Mouse (Mus musculus) small intestine, adult 2 months (tissue): ENCODE data around the gene Rnpepl1.

Experiments used
- CTCF ChIP-seq: fragments of 200-500 bp; IDR thresholded peaks from 2 replicates; pipeline ENCODE4 v1.5.1; 2012; ENCODE audit warnings: low read depth, mild to moderate bottlenecking, control low read depth, inconsistent platforms, low read length, moderate library complexity, mixed read lengths; ENCODE audit not compliant: insufficient replicate concordance, insufficient read length; ENCODE audit errors: extremely low read depth
- POLR2A ChIP-seq: fragments of 200-500 bp; IDR thresholded peaks from 2 replicates; pipeline ENCODE4 v1.6.1; 2012; ENCODE audit warnings: low read depth, mild to moderate bottlenecking, control low read depth, inconsistent platforms, low read length, moderate library complexity

DNA sequence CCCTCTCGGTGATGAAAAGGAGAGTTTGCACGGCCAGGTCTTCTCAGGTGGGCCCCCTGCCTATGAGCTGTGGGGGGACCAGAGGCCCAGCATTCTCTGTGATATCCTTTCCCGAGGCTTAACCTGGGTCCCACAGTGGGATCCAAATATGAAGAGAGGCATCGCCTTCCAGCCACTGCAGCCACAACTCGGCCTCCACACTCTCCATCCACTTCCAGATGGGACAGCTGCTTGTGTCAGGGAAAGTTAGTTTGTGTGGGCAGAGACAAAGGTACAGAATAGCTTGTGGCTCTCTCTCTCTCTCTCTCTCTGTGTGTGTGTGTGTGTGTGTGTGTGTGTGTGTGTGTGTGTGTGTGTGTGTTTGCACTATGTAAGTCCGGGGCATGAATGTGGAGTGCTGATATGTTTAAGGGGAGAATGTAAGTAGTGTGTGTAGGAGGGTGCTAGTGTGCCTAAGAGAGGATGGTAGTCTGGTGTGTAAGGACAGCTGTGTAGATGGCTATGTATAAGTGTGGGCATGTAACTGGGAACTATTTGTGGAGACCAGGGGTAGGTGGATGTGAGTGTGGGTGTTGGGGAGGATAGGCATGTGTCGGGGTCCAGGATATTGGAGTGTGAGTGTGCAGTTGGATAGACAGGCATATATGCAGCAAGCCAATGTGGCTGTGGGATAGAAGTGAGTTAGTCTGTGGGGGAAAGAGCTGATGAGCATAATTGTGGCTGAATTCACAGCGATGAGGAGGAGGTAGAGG lies 35.0 kb upstream of the Rnpepl1 start:
- TF ChIP-seq POLR2A (no peak), CTCF (no peak)
